Mouse (Mus musculus) mouse trophoblast stem cell (cell line): Measurements from ENCODE around the gene Olfr77.

Source experiments
- in situ Hi-C, 2 experiments: fragments of 300-500 bp; cut with MseI, MboI; formaldehyde crosslinking; loops; 2 replicates in 1 of 2; 3 replicates in 1 of 2; pipeline ENCODE4 v1.15.1; 2025

Gene Olfr77

DNA sequence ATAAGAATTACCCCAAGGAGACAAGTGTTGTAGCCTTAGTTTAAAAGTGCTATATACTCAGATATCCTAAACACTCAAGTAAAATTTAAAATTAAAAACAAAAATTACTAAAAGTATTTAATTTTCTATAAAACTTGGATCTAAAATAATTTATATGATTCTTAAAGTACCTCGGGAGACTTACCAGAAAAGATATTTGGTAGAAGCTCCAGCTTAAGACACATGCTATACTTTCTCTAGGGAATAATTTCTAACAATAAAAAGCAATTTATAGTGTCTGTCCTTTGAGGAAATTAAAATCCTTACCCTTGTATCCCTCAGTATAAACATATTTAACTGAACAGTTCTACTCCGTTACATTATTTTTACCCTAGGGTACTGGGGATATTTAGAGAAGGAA, at the start of gene Olfr77:
Gene Olfr77, plus strand, starts transcription at position 301 of the 400 bp plus-strand sequence.
- in situ Hi-C loops, result no loop called here

DNA sequence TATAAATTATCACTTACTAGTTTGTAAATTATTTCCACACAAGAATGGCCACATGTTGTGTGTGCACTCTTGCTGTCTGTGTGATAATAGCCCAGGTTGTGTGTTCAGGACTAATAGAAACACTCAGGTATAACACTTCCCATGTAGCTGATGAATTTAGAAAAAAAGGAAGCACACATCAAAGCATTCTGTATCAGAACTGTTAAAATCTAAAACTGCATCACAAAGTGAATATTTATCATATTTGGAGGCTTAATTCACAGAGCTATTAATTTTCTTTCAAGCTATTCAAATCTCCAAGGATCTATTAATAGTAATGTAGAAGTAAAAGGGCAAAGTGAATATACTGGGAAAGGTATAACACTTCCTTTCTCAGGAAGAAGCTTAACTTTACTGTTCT, 28.8 kb upstream of the Olfr77 start, which contains the start of gene Olfr862:
Gene Olfr862, minus strand, starts transcription at position 101 of the 400 bp plus-strand sequence.
- in situ Hi-C loops, result no loop called here

DNA sequence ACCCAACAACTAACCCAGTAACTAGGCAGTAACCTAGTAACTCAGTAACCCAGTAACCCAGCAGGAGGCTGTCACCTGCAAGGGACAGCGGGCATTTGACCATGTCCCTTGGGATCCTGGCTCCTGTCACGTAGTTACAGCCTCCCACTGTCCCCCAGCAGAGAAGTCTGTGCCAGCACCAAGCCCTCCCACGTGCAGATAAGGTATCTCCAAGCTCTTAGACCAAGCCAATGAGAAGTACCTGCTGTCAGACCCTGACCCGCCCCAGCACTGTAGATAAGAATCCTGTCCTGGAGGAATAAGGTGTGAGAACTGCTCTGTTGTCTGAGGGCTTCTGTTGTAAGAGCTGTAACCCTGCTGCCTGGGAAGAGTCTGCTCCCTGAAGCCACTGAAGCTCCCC, 5.5 kb upstream of the Olfr77 start:
- in situ Hi-C loops, result no loop called here
